In genomic region chr14:27145171-27146045, GRCm38 (mm10) we compare ENCODE assay signal across 10 mouse cellular contexts. TPM values are rescaled to one million over a fixed set of nuclear protein-coding genes. Genes with fewer than 3 reads are reported as not detected.
DNase-seq lines count a peak whose midpoint lies in the region; ATAC-seq and TF ChIP-seq lines count a peak whose summit lies in the region.
"Had no signal": no experiment of that assay in that cellular context is flagged by ENCODE, and none has a peak within 500 bp of the region (broad histone marks: within the 10 kb centered on the region; RNA-seq: fewer than 3 reads in every experiment).

No protein-coding gene starts in this region.

- no peaks in the 10 kb centered on the region for H3K9me3 ChIP-seq in forebrain, postnatal 0 days (ENCODE audit: low read length)
- no peaks in the 10 kb centered on the region for H3K9me3 ChIP-seq in forebrain, embryonic 15.5 days
- H3K9me3 ChIP-seq in heart, embryonic 10.5 days = no peaks in the 10 kb centered on the region
- no peaks in the 10 kb centered on the region for H3K9me3 ChIP-seq in lung, postnatal 0 days (ENCODE audit: low read length)

- H3K9ac ChIP-seq in forebrain, postnatal 0 days = no peak overlapping the region
- no peak overlapping the region for H3K9ac ChIP-seq in forebrain, embryonic 15.5 days (replicated peaks)
- no peak overlapping the region for H3K9ac ChIP-seq in lung, postnatal 0 days (replicated peaks; ENCODE audit: low read depth)

- no peaks in the 10 kb centered on the region for H3K36me3 ChIP-seq in forebrain, postnatal 0 days (ENCODE audit: insufficient read depth)
- no peaks in the 10 kb centered on the region for H3K36me3 ChIP-seq in forebrain, embryonic 15.5 days
- H3K36me3 ChIP-seq in heart, embryonic 10.5 days = no peaks in the 10 kb centered on the region
- H3K36me3 ChIP-seq in lung, postnatal 0 days (ENCODE audit: insufficient read depth, low read length) = no peaks in the 10 kb centered on the region

- no peaks in the 10 kb centered on the region for H3K4me1 ChIP-seq in forebrain, postnatal 0 days (ENCODE audit: insufficient read depth)
- H3K4me1 ChIP-seq in forebrain, embryonic 15.5 days = no peaks in the 10 kb centered on the region
- peaks cover 57% of the 10 kb centered on the region for H3K4me1 ChIP-seq in heart, embryonic 10.5 days
- H3K4me1 ChIP-seq in lung, postnatal 0 days (ENCODE audit: insufficient read depth, low read depth, low read length) = peaks cover 5% of the 10 kb centered on the region; the same call in 1 of the 2 replicates

- peak; percentile 4 for DNase-seq in forebrain, postnatal 0 days
- DNase-seq in adrenal gland, adult 2 months = peak; percentile 64
- DNase-seq in heart, embryonic 10.5 days (ENCODE audit: low spot score) = no peak
- DNase-seq in lung, postnatal 0 days (ENCODE audit: low spot score) = peak; percentile 75
- no peak for DNase-seq in thymus, postnatal 10 days (ENCODE audit: low spot score in 2 of 2)
- DNase-seq in left cerebral cortex, postnatal 36 days (ENCODE audit: low spot score in 2 of 2) = no peak
- DNase-seq in left cerebral cortex, adult 2 months (ENCODE audit: extremely low spot score in 1 of 2, low spot score in 2 of 2) = no peak

- H3K27me3 ChIP-seq in forebrain, postnatal 0 days (ENCODE audit: insufficient read depth, low read length) = no peaks in the 10 kb centered on the region
- no peaks in the 10 kb centered on the region for H3K27me3 ChIP-seq in forebrain, embryonic 15.5 days
- no peaks in the 10 kb centered on the region for H3K27me3 ChIP-seq in heart, embryonic 10.5 days (ENCODE audit: insufficient read depth, poor library complexity, severe bottlenecking)
- no peaks in the 10 kb centered on the region for H3K27me3 ChIP-seq in lung, postnatal 0 days (replicated peaks; ENCODE audit: insufficient read depth, low read length)

- H3K4me3 ChIP-seq in forebrain, postnatal 0 days (ENCODE audit: low read depth, low read length) = no peak overlapping the region
- no peak overlapping the region for H3K4me3 ChIP-seq in forebrain, embryonic 15.5 days
- H3K4me3 ChIP-seq in heart, embryonic 10.5 days = no peak overlapping the region
- no peak overlapping the region for H3K4me3 ChIP-seq in lung, postnatal 0 days (ENCODE audit: low read depth, low read length)
- no peak overlapping the region for H3K4me3 ChIP-seq in left cerebral cortex, adult 2 months
- H3K4me3 ChIP-seq: layer of hippocampus, adult 2 months; myocyte had no signal

- no peak for TF ChIP-seq CTCF in forebrain, postnatal 0 days (IDR thresholded peaks at IDR 0.05; ENCODE audit: low read depth)
- TF ChIP-seq CTCF in lung, postnatal 0 days (IDR thresholded peaks at IDR 0.05) = no peak
- TF ChIP-seq CTCF in left cerebral cortex, adult 2 months (IDR thresholded peaks at IDR 0.05) = no peak

- no peak overlapping the region for H3K27ac ChIP-seq in forebrain, postnatal 0 days (ENCODE audit: low read depth, low read length)
- no peak overlapping the region for H3K27ac ChIP-seq in forebrain, embryonic 15.5 days (replicated peaks)
- peak overlapping the region; percentile 69; the same call in 1 of the 2 replicates for H3K27ac ChIP-seq in heart, embryonic 10.5 days
- peak overlapping the region; percentile 55 for H3K27ac ChIP-seq in lung, postnatal 0 days (ENCODE audit: low read length)
- H3K27ac ChIP-seq in left cerebral cortex, adult 2 months = no peak overlapping the region
- H3K27ac ChIP-seq: layer of hippocampus, adult 2 months had no signal

- TF ChIP-seq EP300 in lung, postnatal 0 days (IDR thresholded peaks at IDR 0.05) = peak; percentile 31; the same call in 1 of the 2 replicates

- intact Hi-C loops in left cerebral cortex, postnatal 36 days (cut with DNase I) = no loop called here
- intact Hi-C loops in left cerebral cortex, adult 2 months (cut with DNase I) = no loop called here

- ATAC-seq in forebrain, postnatal 0 days = no peak
- no peak for ATAC-seq in forebrain, embryonic 15.5 days (replicated peaks)
- ATAC-seq in lung, postnatal 0 days = peak; percentile 75

- 64% methylated on average over 8 of the region's 8 CpGs for WGBS in forebrain, postnatal 0 days
- 67% methylated on average over 8 of the region's 8 CpGs for WGBS in forebrain, embryonic 15.5 days
- 39% methylated on average over 8 of the region's 8 CpGs for WGBS in heart, embryonic 10.5 days
- 44% methylated on average over 8 of the region's 8 CpGs for WGBS in lung, postnatal 0 days

- no peak overlapping the region for H3K4me2 ChIP-seq in forebrain, postnatal 0 days (ENCODE audit: low read depth)
- H3K4me2 ChIP-seq in forebrain, embryonic 15.5 days (replicated peaks) = no peak overlapping the region
- no peak overlapping the region for H3K4me2 ChIP-seq in lung, postnatal 0 days (replicated peaks; ENCODE audit: low read depth, low read length)

RNA-seq across cellular contexts. Expression of gene Arhgef3, which starts 30.7 kb away (rescaled TPM):
- total RNA-seq in forebrain, postnatal 0 days (2014; rRNA removed) = 17.3 and 17.7 TPM in 2 replicates
- polyA plus RNA-seq in forebrain, postnatal 0 days (2015; fragmentation: Nextera tagmentation; extraction: Ambion mirVana) = 9.1 and 12.3 TPM in 2 replicates
- 3.7 and 4.9 TPM in 2 replicates for polyA plus RNA-seq in forebrain, embryonic 15.5 days (2015; fragmentation: Nextera tagmentation; extraction: Ambion mirVana)
- total RNA-seq in adrenal gland, adult 2 months (2021) = 10 to 100 TPM; 39.8 to 44.1 TPM
- 7.1 and 8.2 TPM in 2 replicates for polyA plus RNA-seq in adrenal gland, adult 2 months (2012; rRNA removed)
- polyA plus RNA-seq in heart, embryonic 10.5 days (2016; fragmentation: Nextera tagmentation; extraction: Ambion mirVana) = 8.6 and 13.0 TPM in 2 replicates
- polyA plus RNA-seq in lung, postnatal 0 days (2015; fragmentation: Nextera tagmentation; extraction: Ambion mirVana) = 37.3 and 44.8 TPM in 2 replicates
- total RNA-seq in left cerebral cortex, postnatal 36 days (2021) = 10 to 100 TPM; 66.5 to 67.7 TPM
- total RNA-seq in left cerebral cortex, adult 2 months (2021) = 10 to 100 TPM; 62.0 to 75.0 TPM

Comparison
In these comparisons a context has a peak if more than half of its experiments do, and no peak if none do; other contexts are left out.
1. DNase-seq: peak in forebrain, postnatal 0 days (single experiment), adrenal gland, adult 2 months (single experiment) and lung, postnatal 0 days (single experiment); none in heart, embryonic 10.5 days (single experiment), thymus, postnatal 10 days (0 of 2), left cerebral cortex, postnatal 36 days (0 of 2) and left cerebral cortex, adult 2 months (0 of 2).
2. H3K27ac ChIP-seq: peak in heart, embryonic 10.5 days (single experiment) and lung, postnatal 0 days (single experiment); none in forebrain, postnatal 0 days (single experiment), forebrain, embryonic 15.5 days (single experiment) and left cerebral cortex, adult 2 months (single experiment).